8 mouse cellular contexts compared by ENCODE assay signal in genomic region chr16:32608344-32608711, GRCm38 (mm10). TPM values are rescaled to one million over a fixed set of nuclear protein-coding genes. Genes with fewer than 3 reads are reported as not detected.
DNase-seq lines count a peak whose midpoint lies in the region; ATAC-seq and TF ChIP-seq lines count a peak whose summit lies in the region.

No protein-coding gene starts in this region.

- H3ac ChIP-seq in myocyte (ENCODE audit: control insufficient read depth, insufficient read length): peak overlapping the region; percentile 38

- no peaks in the 10 kb centered on the region for H3K27me3 ChIP-seq in embryonic facial prominence, embryonic 11.5 days (ENCODE audit: control insufficient read depth, insufficient read depth, low read length)
- H3K27me3 ChIP-seq in intestine, embryonic 14.5 days (replicated peaks; ENCODE audit: control insufficient read depth, insufficient read depth, low read length): no peaks in the 10 kb centered on the region
- no peaks in the 10 kb centered on the region for H3K27me3 ChIP-seq in myocyte (ENCODE audit: control insufficient read depth, insufficient read depth, insufficient read length)

- H3K9me3 ChIP-seq in embryonic facial prominence, embryonic 11.5 days (replicated peaks; ENCODE audit: control insufficient read depth, low read length): no peaks in the 10 kb centered on the region
- no peaks in the 10 kb centered on the region for H3K9me3 ChIP-seq in intestine, embryonic 14.5 days (ENCODE audit: control insufficient read depth, low read length)

- peak overlapping the region; percentile 83 for H3K4me3 ChIP-seq in left cerebral cortex, adult 2 months
- peak overlapping the region; percentile 85 for H3K4me3 ChIP-seq in embryonic facial prominence, embryonic 11.5 days (ENCODE audit: low read depth, low read length)
- peak overlapping the region; percentile 59 for H3K4me3 ChIP-seq in intestine, embryonic 14.5 days (ENCODE audit: low read depth, low read length)
- H3K4me3 ChIP-seq in myocyte: peak overlapping the region; percentile 72

- H3K36me3 ChIP-seq in embryonic facial prominence, embryonic 11.5 days (replicated peaks; ENCODE audit: control insufficient read depth, insufficient read depth, low read depth, low read length): no peaks in the 10 kb centered on the region
- H3K36me3 ChIP-seq in intestine, embryonic 14.5 days (ENCODE audit: control insufficient read depth, insufficient read depth, low read length): no peaks in the 10 kb centered on the region
- no peaks in the 10 kb centered on the region for H3K36me3 ChIP-seq in myocyte (ENCODE audit: control insufficient read depth, insufficient read depth)

- TF ChIP-seq POLR2A in myocyte (IDR thresholded peaks at IDR 0.05; ENCODE audit: insufficient read length, low read depth): no peak

- H3K79me2 ChIP-seq in myocyte (ENCODE audit: control insufficient read depth, insufficient read depth): peaks cover 43% of the 10 kb centered on the region

- DNase-seq in left cerebral cortex, adult 2 months (ENCODE audit: extremely low spot score in 1 of 2, low spot score in 2 of 2): no peak
- DNase-seq in left cerebral cortex, postnatal 10 days (ENCODE audit: extremely low spot score in 1 of 2, low spot score in 2 of 2): no peak
- no peak for DNase-seq in embryonic facial prominence, embryonic 11.5 days (ENCODE audit: low spot score)
- no peak for DNase-seq in intestine, embryonic 14.5 days (ENCODE audit: low spot score)
- DNase-seq in retina, postnatal 1 day: no peak
- DNase-seq in ovary, postnatal 10 days (ENCODE audit: low spot score): no peak
- DNase-seq in gastrocnemius, postnatal 25 days: no peak

- peak overlapping the region; percentile 87; the same call in 1 of the 2 replicates for H3K27ac ChIP-seq in left cerebral cortex, adult 2 months
- no peak overlapping the region for H3K27ac ChIP-seq in embryonic facial prominence, embryonic 11.5 days (replicated peaks; ENCODE audit: low read depth, low read length)
- peak overlapping the region; percentile 71 for H3K27ac ChIP-seq in intestine, embryonic 14.5 days (ENCODE audit: low read depth)

- ATAC-seq in embryonic facial prominence, embryonic 11.5 days (replicated peaks; ENCODE audit: insufficient number of reproducible peaks, low FRiP score, low TSS enrichment, low read depth): no peak
- ATAC-seq in intestine, embryonic 14.5 days (replicated peaks; ENCODE audit: low FRiP score, low TSS enrichment, low read depth): peak; percentile 52; the same call in 1 of the 2 replicates

- no peaks in the 10 kb centered on the region for H3K4me1 ChIP-seq in embryonic facial prominence, embryonic 11.5 days (ENCODE audit: control insufficient read depth, insufficient read depth, low read length)
- no peaks in the 10 kb centered on the region for H3K4me1 ChIP-seq in intestine, embryonic 14.5 days (replicated peaks; ENCODE audit: control insufficient read depth, insufficient read depth, low read length)

- no peak overlapping the region for H3K9ac ChIP-seq in embryonic facial prominence, embryonic 11.5 days (replicated peaks; ENCODE audit: low read length)
- H3K9ac ChIP-seq in intestine, embryonic 14.5 days (ENCODE audit: low read length): peak overlapping the region; percentile 34

- WGBS in embryonic facial prominence, embryonic 11.5 days: 10% methylated on average over 8 of the region's 8 CpGs
- WGBS in intestine, embryonic 14.5 days: 8% methylated on average over 8 of the region's 8 CpGs

- H3K4me2 ChIP-seq in embryonic facial prominence, embryonic 11.5 days (ENCODE audit: low read depth, low read length): peak overlapping the region; percentile 86
- H3K4me2 ChIP-seq in intestine, embryonic 14.5 days (ENCODE audit: low read length): peak overlapping the region; percentile 73
- peak overlapping the region; percentile 89 for H3K4me2 ChIP-seq in myocyte (ENCODE audit: low read depth)

- intact Hi-C loops in left cerebral cortex, adult 2 months (cut with DNase I): no loop called here
- intact Hi-C loops in left cerebral cortex, postnatal 10 days (cut with DNase I): no loop called here

- TF ChIP-seq CTCF in left cerebral cortex, adult 2 months (IDR thresholded peaks at IDR 0.05): no peak

TF ChIP-seq in myocyte, 11 proteins besides CTCF, POLR2A, EP300 and RAD21:
- TF ChIP-seq POLR2AphosphoS2 (IDR thresholded peaks at IDR 0.05; ENCODE audit: insufficient read length, low read depth) (no peak), MAX (IDR thresholded peaks at IDR 0.05; ENCODE audit: low read depth) (no peak), E2F4 (IDR thresholded peaks at IDR 0.05; ENCODE audit: insufficient read depth) (no peak), MYOD1 (IDR thresholded peaks at IDR 0.05; ENCODE audit: control insufficient read depth in 1 of 3, insufficient read length in 2 of 3, low read depth in 2 of 3) (no peak), REST (IDR thresholded peaks at IDR 0.05; ENCODE audit: insufficient read depth, insufficient read length) (no peak), TCF3 (IDR thresholded peaks at IDR 0.05; ENCODE audit: insufficient read length, low read depth) (no peak), USF1 (IDR thresholded peaks at IDR 0.05; ENCODE audit: low read depth) (no peak), TCF12 (IDR thresholded peaks at IDR 0.05; ENCODE audit: insufficient read depth, poor library complexity, severe bottlenecking) (no peak), MYOG (IDR thresholded peaks at IDR 0.05; ENCODE audit: control insufficient read depth in 1 of 3, insufficient read depth in 1 of 3, insufficient read length in 2 of 3, low read depth in 2 of 3) (no peak), SRF (IDR thresholded peaks at IDR 0.05; ENCODE audit: control insufficient read depth, insufficient read length, low read depth) (no peak), CEBPB (IDR thresholded peaks at IDR 0.05; ENCODE audit: insufficient read depth, poor library complexity, severe bottlenecking) (no peak)

RNA-seq across cellular contexts. Expression of gene Tfrc, which starts 0.4 kb away (rescaled TPM):
- total RNA-seq in left cerebral cortex, adult 2 months (2021): 10 to 100 TPM; 68.3 to 85.0 TPM
- total RNA-seq in left cerebral cortex, postnatal 10 days (2021): 100 to 1,000 TPM; 106 to 111 TPM
- polyA plus RNA-seq in embryonic facial prominence, embryonic 11.5 days (2014; fragmentation: Nextera tagmentation; extraction: Ambion mirVana): 57.9 and 63.2 TPM in 2 replicates
- polyA plus RNA-seq in intestine, embryonic 14.5 days (2014; fragmentation: Nextera tagmentation; extraction: Ambion mirVana): 140 and 162 TPM in 2 replicates
- polyA plus RNA-seq in myocyte (2012; fragmentation: generic; extraction: Trizol): 55.4 TPM
- 100 to 1,000 TPM; 192 to 211 TPM for total RNA-seq in gastrocnemius, postnatal 25 days (2021)

RNA-seq across cellular contexts. Expression of gene Tnk2, which starts 35.3 kb away (rescaled TPM):
- 100 to 1,000 TPM; 239 to 244 TPM for total RNA-seq in left cerebral cortex, adult 2 months (2021)
- 100 to 1,000 TPM in 1 of 2 experiments, 10 to 100 TPM in 1; 93.2 to 107 TPM for total RNA-seq in left cerebral cortex, postnatal 10 days (2021)
- polyA plus RNA-seq in embryonic facial prominence, embryonic 11.5 days (2014; fragmentation: Nextera tagmentation; extraction: Ambion mirVana): 5.3 and 5.8 TPM in 2 replicates
- 11.1 and 13.0 TPM in 2 replicates for polyA plus RNA-seq in intestine, embryonic 14.5 days (2014; fragmentation: Nextera tagmentation; extraction: Ambion mirVana)
- 35.0 TPM for polyA plus RNA-seq in myocyte (2012; fragmentation: generic; extraction: Trizol)
- 10 to 100 TPM; 35.7 to 41.4 TPM for total RNA-seq in gastrocnemius, postnatal 25 days (2021)
